Mouse (Mus musculus) c-Kit-positive CD71-negative TER-119-negative erythroid progenitor cells, embryonic 14.5 days (primary cell): ENCODE results near the gene Gm21764.
"Not testable (repeated sequence)": the region's sequence is repeated elsewhere in the genome, so short reads cannot be mapped to it uniquely, and the experiment has no call there.

Experiments used
- DNase-seq: peaks from one replicate; pipeline ENCODE4 v3.0.0-alpha.2; 2013; ENCODE audit warnings: low read depth

Gm21764 gene

GRCm38 (mm10) chrY:18061712-18062111 is at the start of gene Gm21764:
Gene Gm21764, minus strand, starts transcription at chrY:18061812.
- DNase-seq: not testable (repeated sequence)

- not testable (repeated sequence) for DNase-seq
Observed at GRCm38 (mm10) chrY:18088816-18089215, 27.2 kb upstream of the Gm21764 start, which contains the start of gene Ssty1. Gene Ssty1, plus strand, starts transcription at chrY:18089116.
